Mouse (Mus musculus): Measurements from ENCODE around the gene Syvn1.

The Syvn1 gene

DNA sequence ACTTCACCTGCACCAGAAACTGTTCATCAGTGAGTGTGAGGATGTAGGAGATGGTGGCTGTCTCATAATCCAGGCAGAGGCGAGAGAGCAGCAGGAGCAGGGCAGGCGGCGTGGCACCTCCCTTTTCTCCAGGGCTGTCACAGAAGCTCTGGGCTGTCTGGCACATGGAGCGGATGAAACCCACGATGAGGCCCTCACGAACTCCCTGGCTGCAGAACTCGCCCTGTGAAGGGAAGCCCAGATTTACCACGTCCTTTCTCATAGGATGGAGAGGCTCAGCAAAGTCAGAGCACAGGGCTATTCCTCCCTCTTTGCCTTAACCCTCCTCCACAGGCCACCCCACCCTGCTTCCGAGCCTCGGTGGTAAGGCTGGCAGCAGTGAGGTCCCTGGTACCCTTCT lies 23.5 kb downstream of the Syvn1 start:
- DNase-seq: no peak

GRCm38 (mm10) chr19:6070571-6071250 lies 24.3 kb downstream of the Syvn1 start:
- DNase-seq: no peak

- DNase-seq: no peak
These were observed 24.9 kb downstream of the Syvn1 start for GRCm38 (mm10) chr19:6071261-6071660.

GRCm38 (mm10) chr19:6073889-6074288 lies 27.5 kb downstream of the Syvn1 start:
- DNase-seq: no peak

GRCm38 (mm10) chr19:6076564-6077393 lies 30.4 kb downstream of the Syvn1 start, which contains the start of gene Vps51:
Gene Vps51 (minus strand): TSS chr19:6077231.
- DNase-seq: peak; percentile 85 to 88

DNA sequence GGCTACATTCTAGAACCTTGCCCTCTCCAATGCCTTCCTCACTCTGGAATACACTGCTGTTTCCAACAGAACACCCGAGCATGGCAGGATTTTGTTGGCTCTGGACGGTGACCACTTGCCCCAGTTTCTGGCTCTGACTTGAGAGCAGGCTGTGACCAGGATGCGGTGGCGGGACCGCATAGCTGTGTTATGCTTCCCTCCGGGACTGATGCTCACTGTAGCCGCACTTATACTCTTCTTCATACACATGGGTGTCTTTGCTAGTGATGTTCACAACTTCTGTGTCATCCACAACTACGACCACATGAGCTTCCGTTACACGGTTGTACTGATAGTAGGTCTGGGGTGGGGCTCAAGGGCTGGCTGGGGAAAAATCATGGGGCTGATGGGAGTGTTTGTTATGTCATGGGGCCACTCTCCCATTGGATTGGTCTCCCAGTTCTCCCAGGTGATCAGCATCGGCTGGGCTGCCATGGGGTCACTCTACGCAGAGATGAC lies 33.7 kb downstream of the Syvn1 start, which contains the start of gene Tmem262:
Gene Tmem262 (plus strand): TSS at position 51 of the 498 bp plus-strand sequence.
- DNase-seq: no peak

DNA sequence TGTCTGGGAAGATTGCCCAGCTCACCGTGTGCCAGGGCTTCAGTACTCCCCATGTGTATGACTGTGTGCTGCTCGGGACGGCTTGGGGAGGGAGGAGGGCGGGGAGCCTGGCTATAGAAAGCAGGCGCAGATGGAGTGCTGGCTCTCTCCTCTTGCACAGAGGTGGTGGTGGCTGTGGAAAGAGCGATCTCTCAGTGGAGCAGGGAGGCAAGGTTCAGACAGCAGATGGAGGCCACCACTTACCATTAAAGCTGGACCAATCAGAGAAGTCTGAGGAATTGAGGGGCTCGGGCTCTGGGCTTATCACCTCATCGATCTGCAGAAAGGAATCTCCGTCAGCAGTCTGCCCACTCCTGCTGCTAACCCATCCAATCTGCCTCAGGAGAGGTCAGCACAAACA lies 35.8 kb downstream of the Syvn1 start, which contains the start of gene Gm28374:
Gene Gm28374 (minus strand): TSS at position 101 of the 400 bp plus-strand sequence.
- DNase-seq: no peak

- DNase-seq: peak; percentile 97 to 99
These were observed 38.3 kb downstream of the Syvn1 start, which contains the start of the genes Zfpl1 and Cdca5 for GRCm38 (mm10) chr19:6084478-6085248. Gene Zfpl1 (minus strand): TSS chr19:6084956. Gene Cdca5 (plus strand): TSS chr19:6084983.

- DNase-seq: no peak
These were observed 39.1 kb downstream of the Syvn1 start for GRCm38 (mm10) chr19:6085417-6085879.

GRCm38 (mm10) chr19:6088841-6089240 lies 42.5 kb downstream of the Syvn1 start:
- no peak for DNase-seq

DNA sequence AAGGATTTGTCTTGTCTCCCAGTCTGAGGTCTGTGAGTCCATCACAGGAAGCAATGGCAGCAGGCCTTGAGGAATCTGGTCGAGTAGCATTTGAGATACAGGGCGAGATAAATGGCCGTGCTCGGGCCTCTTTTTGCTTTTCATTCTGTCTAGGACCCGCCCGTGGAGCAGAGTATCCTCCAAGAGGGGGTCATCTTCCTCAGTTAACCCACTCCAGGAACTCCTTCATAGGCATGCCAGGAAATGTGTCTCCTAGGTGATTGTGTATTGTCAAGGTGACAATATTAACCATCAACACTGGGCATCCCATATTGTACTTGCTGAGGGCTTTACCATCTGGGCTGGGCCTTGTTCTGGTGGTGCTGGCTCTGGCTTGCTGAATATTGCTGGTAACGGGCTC lies 47.7 kb downstream of the Syvn1 start, which contains the start of gene AC131692.1:
Gene AC131692.1 (plus strand): TSS at position 301 of the 400 bp plus-strand sequence.
- DNase-seq: no peak

DNA sequence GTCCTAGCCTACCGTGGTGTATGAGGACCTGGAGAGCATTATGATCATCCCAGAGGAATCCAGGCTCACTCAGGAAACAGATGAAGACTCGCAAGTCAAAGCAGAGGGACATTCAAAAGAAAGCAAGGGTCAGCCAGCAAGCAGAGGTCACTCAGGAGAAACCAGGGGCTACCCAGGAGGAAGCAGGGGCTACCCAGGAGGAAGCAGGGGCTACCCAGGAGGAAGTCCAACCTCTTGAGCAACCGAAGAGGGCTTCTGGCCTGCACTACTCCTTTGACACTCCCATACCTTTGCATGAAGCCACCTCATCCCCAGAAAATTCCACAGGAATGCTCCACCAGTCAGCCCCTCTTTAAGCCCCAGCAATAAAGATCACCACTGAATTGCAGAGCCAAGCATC lies 51.5 kb downstream of the Syvn1 start:
- DNase-seq: no peak

DNA sequence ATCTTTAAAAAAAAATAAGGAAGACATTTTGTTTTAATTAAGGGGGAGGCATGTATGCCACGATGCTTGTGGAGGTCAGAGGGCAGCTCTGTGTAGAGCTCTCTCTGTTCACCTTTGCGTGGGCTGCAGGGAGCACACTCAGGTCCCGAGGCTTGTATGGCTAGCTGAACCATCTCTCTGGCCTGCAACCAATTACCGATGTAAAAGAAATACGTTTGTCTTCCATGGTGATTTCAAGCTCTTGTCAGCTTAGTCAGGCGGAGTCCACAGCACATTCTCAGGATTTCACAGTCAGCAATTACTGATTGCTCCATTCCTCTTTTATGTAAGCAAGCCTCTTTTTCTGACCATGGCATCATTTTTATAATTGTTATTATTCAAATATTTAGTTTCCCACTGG lies 54.8 kb downstream of the Syvn1 start:
- DNase-seq: no peak

- no peak for DNase-seq
These were observed 55.9 kb downstream of the Syvn1 start for GRCm38 (mm10) chr19:6102169-6102853.

Measured in cerebellum, adult 18-20 months (tissue).